ENCODE assay signal across 1 mouse cellular context in genomic region chr1:119912953-119913814, GRCm38 (mm10).
TF ChIP-seq lines count a peak whose summit lies in the region.

Gene Tmem177, minus strand, starts transcription at chr1:119913208.

TF ChIP-seq in CH12.LX, 34 proteins besides CTCF, POLR2A, EP300 and RAD21 (continued from another document):
- TF ChIP-seq ZKSCAN1 (IDR thresholded peaks at IDR 0.05; ENCODE audit: borderline replicate concordance, low read depth, low read length) (no peak), GABPA (IDR thresholded peaks at IDR 0.05; ENCODE audit: insufficient replicate concordance, low read depth, low read length) (no peak), BHLHE40 (IDR thresholded peaks at IDR 0.05; ENCODE audit: low read depth, low read length) (peak; percentile 34; the same call in 1 of the 2 replicates), E2F4 (IDR thresholded peaks at IDR 0.05; ENCODE audit: insufficient replicate concordance, low read depth, low read length) (peak; percentile 75; the same call in 1 of the 2 replicates), TCF12 (IDR thresholded peaks at IDR 0.05; ENCODE audit: low read depth, low read length) (peak; percentile 89), NRF1 (IDR thresholded peaks at IDR 0.05; ENCODE audit: low read depth, low read length) (peak; percentile 84), MXI1 (IDR thresholded peaks at IDR 0.05; ENCODE audit: low read depth, low read length) (peak; percentile 86)
